In the genomic region with DNA sequence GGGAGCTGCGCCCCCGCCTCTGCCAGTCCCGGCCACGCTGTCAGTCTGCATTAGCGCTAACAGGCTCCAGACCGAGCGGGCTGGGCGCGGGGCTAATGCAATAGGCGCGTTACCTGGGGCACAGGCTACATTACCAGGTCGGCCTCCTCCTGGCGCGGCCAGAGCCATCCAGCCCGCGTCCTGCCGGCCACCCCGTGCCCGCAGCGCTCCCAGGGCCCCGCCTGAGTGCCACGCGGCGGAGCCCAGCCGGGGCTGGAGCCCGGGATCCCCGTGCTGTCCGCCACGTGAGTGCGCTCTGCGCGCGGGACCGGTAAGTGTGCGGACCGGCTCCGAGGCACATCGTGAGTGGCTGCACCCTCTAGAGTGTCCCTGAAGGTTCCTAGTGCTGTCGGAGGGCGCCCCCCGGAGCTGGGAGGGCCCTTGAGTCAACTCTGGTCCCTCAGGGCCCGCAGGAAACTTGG, we compare ENCODE assay signal across 8 mouse cellular contexts. TPM values are rescaled to one million over a fixed set of nuclear protein-coding genes. Genes with fewer than 3 reads are reported as not detected.
DNase-seq lines count a peak whose midpoint lies in the region; ATAC-seq and TF ChIP-seq lines count a peak whose summit lies in the region.
"Had no signal": no experiment of that assay in that cellular context is flagged by ENCODE, and none has a peak within 500 bp of the region (broad histone marks: within the 10 kb centered on the region; RNA-seq: fewer than 3 reads in every experiment).

No protein-coding gene starts in this region.

- no peak for ATAC-seq in forebrain, embryonic 11.5 days (replicated peaks; ENCODE audit: low FRiP score)
- ATAC-seq in intestine, embryonic 15.5 days: peak; percentile 47; the same call in 1 of the 2 replicates
- ATAC-seq in inflammation-experienced regulatory T-cells, adult 6 months: no peak

- no peaks in the 10 kb centered on the region for H3K27me3 ChIP-seq in testis, adult 2 months (ENCODE audit: control insufficient read depth, insufficient read depth, low read length)
- peaks cover 32% of the 10 kb centered on the region for H3K27me3 ChIP-seq in forebrain, embryonic 11.5 days (ENCODE audit: control insufficient read depth, insufficient read depth, low read length)
- H3K27me3 ChIP-seq in intestine, embryonic 15.5 days (replicated peaks): peaks cover 45% of the 10 kb centered on the region

- H3K4me1 ChIP-seq in testis, adult 2 months (ENCODE audit: control insufficient read depth, insufficient read depth, low read length): peaks cover 10% of the 10 kb centered on the region
- peaks cover 8% of the 10 kb centered on the region; the same call in 1 of the 2 replicates for H3K4me1 ChIP-seq in forebrain, embryonic 11.5 days (replicated peaks; ENCODE audit: control insufficient read depth, insufficient read depth, low read length)
- peaks cover 11% of the 10 kb centered on the region for H3K4me1 ChIP-seq in intestine, embryonic 15.5 days (replicated peaks)

- TF ChIP-seq CTCF in testis, adult 2 months (IDR thresholded peaks at IDR 0.05; ENCODE audit: control insufficient read depth, insufficient read depth, insufficient replicate concordance, low read depth, low read length): no peak

- H3K27ac ChIP-seq in testis, adult 2 months (ENCODE audit: control insufficient read depth, insufficient read depth, low read depth, low read length): no peak overlapping the region
- no peak overlapping the region for H3K27ac ChIP-seq in forebrain, embryonic 11.5 days (ENCODE audit: low read depth, low read length)
- H3K27ac ChIP-seq in intestine, embryonic 15.5 days: no peak overlapping the region

- 0% methylated on average over 42 of the region's 42 CpGs for WGBS in forebrain, embryonic 11.5 days
- 1% methylated on average over 42 of the region's 42 CpGs for WGBS in intestine, embryonic 15.5 days

- TF ChIP-seq POLR2A in testis, adult 2 months (IDR thresholded peaks at IDR 0.05; ENCODE audit: control insufficient read depth, low read depth, low read length): no peak

- no peaks in the 10 kb centered on the region for H3K36me3 ChIP-seq in testis, adult 2 months (ENCODE audit: control insufficient read depth, insufficient read depth, low read length)
- no peaks in the 10 kb centered on the region for H3K36me3 ChIP-seq in forebrain, embryonic 11.5 days (ENCODE audit: control insufficient read depth, insufficient read depth, low read length)
- no peaks in the 10 kb centered on the region for H3K36me3 ChIP-seq in intestine, embryonic 15.5 days

- DNase-seq in testis, postnatal 10 days (ENCODE audit: low spot score): no peak
- DNase-seq in forebrain, embryonic 11.5 days (ENCODE audit: low spot score): peak; percentile 63
- DNase-seq in retina, postnatal 1 day: peak; percentile 61
- no peak for DNase-seq in cerebellum, adult 8-10 months

- H3K9me3 ChIP-seq in forebrain, embryonic 11.5 days (ENCODE audit: control insufficient read depth, low read length): no peaks in the 10 kb centered on the region
- H3K9me3 ChIP-seq in intestine, embryonic 15.5 days: no peaks in the 10 kb centered on the region

- H3K9ac ChIP-seq in forebrain, embryonic 11.5 days (ENCODE audit: low read length): no peak overlapping the region; the same call in 1 of the 2 replicates
- H3K9ac ChIP-seq in intestine, embryonic 15.5 days: no peak overlapping the region

- H3K4me3 ChIP-seq in testis, adult 2 months (ENCODE audit: control insufficient read depth, low read depth, low read length): peak overlapping the region; percentile 6; the same call in 1 of the 2 replicates
- H3K4me3 ChIP-seq in forebrain, embryonic 11.5 days (ENCODE audit: low read depth, low read length): peak overlapping the region; percentile 33
- H3K4me3 ChIP-seq in intestine, embryonic 15.5 days (replicated peaks): peak overlapping the region; percentile 33
- H3K4me3 ChIP-seq: myocyte had no signal

- H3K4me2 ChIP-seq in forebrain, embryonic 11.5 days (ENCODE audit: low read depth, low read length, severe bottlenecking): peak overlapping the region; percentile 63
- peak overlapping the region; percentile 78 for H3K4me2 ChIP-seq in intestine, embryonic 15.5 days (replicated peaks)

RNA-seq across cellular contexts. Expression of gene Slc6a2, which starts 0.6 kb away (rescaled TPM):
- 0.02 and 0.05 TPM in 2 replicates for polyA plus RNA-seq in testis, adult 2 months (2012; rRNA removed)
- not detected in 2 replicates for polyA plus RNA-seq in forebrain, embryonic 11.5 days (2014; fragmentation: Nextera tagmentation; extraction: Ambion mirVana)
- polyA plus RNA-seq in intestine, embryonic 15.5 days (2015; fragmentation: Nextera tagmentation; extraction: Ambion mirVana): 0.71 and 1.3 TPM in 2 replicates
- not detected for polyA plus RNA-seq in inflammation-experienced regulatory T-cells, adult 6 months (2017; shearing (Covaris generic))

RNA-seq across cellular contexts. Expression of gene Capns2, which starts 59.3 kb away (rescaled TPM):
- 1.7 TPM in 2 replicates for polyA plus RNA-seq in testis, adult 2 months (2012; rRNA removed)
- not detected in 2 replicates for polyA plus RNA-seq in forebrain, embryonic 11.5 days (2014; fragmentation: Nextera tagmentation; extraction: Ambion mirVana)
- not detected in 2 replicates for polyA plus RNA-seq in intestine, embryonic 15.5 days (2015; fragmentation: Nextera tagmentation; extraction: Ambion mirVana)
- not detected for polyA plus RNA-seq in inflammation-experienced regulatory T-cells, adult 6 months (2017; shearing (Covaris generic))

Comparison
In these comparisons a context has a peak if more than half of its experiments do, and no peak if none do; other contexts are left out.
1. DNase-seq: peak in forebrain, embryonic 11.5 days (single experiment) and retina, postnatal 1 day (single experiment); none in testis, postnatal 10 days (single experiment) and cerebellum, adult 8-10 months (single experiment).
2. Peak in every context shown above with its lines, with median percentiles within 50 percentile points of each other: H3K4me3 ChIP-seq.